Mouse (Mus musculus) brain, embryonic 14.5 days (tissue): ENCODE measurements at regions not wholly inside any gene's neighbourhood (a gene's known extent, or its start where the extent isn't known, plus 50 kb on each side); places are given as distances from the start of the nearest gene placed in this dataset.

Source experiments
- DNase-seq: peaks from one replicate; pipeline ENCODE4 v3.0.0-alpha.2; 2011; ENCODE audit warnings: low read depth
- CTCF ChIP-seq: fragments of 200-500 bp; IDR thresholded peaks from 2 replicates; pipeline ENCODE4 v1.5.1; 2012; ENCODE audit warnings: inconsistent platforms, mild to moderate bottlenecking, moderate library complexity, borderline replicate concordance; ENCODE audit not compliant: insufficient read depth, insufficient read length; ENCODE audit errors: extremely low read depth
- POLR2A ChIP-seq: fragments of 200-500 bp; IDR thresholded peaks from 2 replicates; pipeline ENCODE4 v1.6.1; 2012; ENCODE audit warnings: mild to moderate bottlenecking, inconsistent platforms, borderline replicate concordance; ENCODE audit not compliant: poor library complexity, insufficient read depth, insufficient read length, severe bottlenecking; ENCODE audit errors: extremely low read depth

DNA sequence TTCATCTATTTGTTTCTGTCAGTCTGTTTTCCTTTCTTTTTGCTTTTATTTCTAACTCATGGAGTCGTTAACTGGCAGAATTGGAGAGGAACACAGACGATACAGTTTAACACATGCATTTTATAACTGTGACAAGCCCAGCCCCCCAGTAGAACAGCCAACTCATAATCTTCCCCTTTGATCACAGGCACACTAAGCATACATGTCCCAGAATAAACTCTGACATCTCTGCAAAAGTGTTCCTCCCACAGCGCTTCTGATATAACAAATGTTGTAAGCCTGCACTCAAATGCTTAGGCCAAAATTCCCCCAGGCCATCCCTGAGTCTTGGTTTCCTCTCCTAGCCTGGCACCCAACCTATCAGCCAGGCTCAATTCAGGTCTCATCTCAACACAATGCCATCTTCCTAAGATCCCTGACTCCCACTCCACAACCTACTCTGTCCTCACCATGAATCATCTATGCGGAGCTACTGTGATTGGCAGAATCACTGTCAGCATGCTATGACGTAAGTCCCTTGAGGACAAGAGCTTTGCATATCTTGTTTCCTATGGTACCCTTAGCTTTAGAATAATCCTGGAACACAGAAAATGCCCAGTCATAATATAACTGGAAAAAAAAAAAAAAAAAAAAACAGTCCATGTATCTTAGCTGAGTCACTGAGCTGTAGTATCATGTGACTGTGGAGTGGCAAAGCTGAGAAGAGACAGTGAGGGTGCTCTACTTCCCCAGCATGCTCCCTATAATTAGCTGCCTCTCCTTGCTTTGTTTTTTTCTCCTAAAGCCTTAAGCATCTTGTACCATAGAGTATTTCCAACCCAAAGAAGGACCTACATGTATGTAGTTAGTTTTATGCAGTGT lies 146.7 kb downstream of the Plk2 start:
- TF ChIP-seq POLR2A (no peak), CTCF (no peak)
- DNase-seq: peak; percentile 20

DNA sequence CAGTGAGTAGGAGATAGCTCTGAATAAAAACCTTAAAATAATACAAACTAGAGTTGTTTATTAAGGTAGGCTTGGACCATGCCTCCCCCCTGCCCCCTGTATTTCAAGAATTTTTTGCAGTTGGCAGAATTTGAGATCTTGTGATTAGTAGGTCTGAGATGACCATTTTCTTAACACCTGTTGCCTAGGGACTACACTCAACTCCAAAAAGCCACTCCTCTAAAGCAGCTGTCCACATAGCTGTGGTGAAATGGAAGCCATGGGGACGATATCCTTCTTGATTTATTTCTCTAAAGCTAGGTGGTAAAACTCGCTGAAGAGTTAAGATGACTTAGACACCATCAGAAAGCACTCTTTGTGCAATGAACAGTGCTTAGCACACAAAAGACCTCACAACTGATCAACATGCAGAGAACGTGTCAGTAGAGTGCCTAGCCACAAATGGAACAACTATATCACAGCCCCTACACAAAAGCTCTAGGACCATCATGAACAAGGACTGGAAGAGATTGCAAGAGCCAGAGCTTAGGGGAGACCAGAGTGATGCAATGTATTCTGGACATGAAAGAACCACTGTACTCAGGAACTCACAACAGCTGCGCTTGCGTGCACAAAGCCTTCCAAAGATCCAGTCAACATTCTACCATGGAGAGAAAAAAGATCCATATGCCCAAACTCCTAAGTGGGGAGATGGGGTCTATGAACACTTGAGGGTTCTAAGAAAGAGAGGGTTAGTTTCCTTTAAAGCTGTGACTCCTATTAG lies 147.6 kb downstream of the Plk2 start:
- TF ChIP-seq CTCF (no peak), POLR2A (no peak)
- no peak for DNase-seq

DNA sequence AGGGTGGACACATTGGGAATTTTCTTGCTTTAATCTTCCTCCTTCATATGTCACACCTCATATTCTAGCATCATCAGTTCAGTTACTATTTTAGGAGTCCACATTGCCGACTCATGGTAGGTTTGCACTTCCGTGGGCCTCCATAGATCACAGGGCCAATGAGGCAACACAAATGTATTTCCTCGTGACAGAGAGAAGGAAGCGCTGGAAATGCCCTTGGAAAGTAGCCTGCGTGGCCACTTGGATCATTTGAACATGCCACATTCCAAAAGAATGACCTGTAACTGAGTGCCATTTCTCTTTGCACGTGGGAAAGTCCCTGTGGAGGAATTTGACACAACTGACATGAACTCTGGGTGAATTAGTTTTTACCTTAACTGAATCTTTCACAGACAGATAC lies 150.6 kb downstream of the Plk2 start:
- TF ChIP-seq POLR2A: no peak
- TF ChIP-seq CTCF: no peak
- no peak for DNase-seq

DNA sequence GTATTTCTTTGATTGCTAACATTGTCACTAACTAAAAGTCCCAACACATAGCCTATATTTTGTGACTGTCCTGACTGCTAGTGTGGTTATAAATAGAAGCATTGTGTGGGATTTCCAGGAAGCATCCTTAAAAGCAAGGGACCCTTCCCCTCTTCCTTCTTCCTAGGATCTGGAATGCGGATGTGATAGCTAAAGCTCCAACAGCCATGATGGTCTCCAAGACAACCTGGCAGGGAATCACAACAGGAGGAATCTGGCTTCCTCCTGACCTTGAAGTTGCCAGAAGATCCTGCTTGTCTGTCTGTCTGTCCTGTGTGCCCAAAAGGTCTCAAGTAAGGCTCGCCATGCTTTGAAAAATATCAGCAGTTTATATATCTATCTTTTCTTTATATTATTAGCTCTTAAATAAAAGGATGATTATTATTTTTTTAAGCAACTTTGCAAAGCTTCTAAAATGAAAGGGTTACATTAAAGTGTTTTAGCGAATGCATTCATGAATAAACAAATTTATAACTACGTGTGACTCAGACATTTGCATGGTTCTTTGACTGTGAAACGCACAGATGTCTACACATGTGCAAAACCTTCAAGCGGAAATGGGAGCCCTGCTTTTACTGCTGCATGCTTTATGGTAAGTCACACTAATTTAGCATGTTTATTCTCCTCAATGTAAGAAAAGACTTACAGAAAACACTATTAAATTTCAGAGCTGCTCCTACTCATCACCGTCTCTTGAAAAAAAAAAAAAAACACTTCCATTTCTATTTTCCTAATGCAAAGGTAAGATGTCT lies 160.9 kb downstream of the Plk2 start:
- TF ChIP-seq CTCF: no peak
- no peak for TF ChIP-seq POLR2A
- peak; percentile 42 for DNase-seq

DNA sequence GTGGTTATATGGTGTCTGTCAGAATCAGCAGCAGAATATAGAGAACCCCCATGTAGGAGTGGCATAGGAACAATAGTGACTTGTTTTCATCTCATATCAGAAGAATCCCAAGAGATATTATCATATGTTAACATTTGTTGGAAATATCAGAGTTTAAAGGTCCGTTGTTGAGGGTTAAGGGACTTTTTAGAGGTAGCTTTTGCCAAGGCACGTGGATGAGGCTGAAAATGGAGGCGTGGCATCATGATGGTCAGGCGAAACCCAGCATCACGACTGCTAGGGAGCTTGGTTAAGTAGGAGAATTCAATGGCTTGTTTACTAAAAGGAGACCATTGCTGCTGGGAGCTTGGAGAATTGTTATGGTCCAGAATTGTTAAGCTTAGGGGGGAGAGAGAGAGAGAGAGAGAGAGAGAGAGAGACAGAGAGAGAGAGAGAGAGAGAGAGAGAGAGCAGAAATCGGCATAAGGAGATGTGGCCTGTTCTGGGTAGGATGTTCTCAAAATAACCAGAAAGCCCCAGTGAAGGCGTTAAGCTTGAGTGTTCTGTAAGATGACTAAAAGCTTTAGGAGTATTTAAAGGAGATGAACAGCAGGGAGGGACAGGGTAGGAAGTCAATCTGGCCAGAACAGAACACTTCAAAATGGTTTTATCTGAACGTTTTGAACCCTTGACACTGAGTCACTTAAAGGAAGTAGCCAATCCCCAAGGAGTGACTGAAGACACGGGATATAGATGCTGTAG lies 161.7 kb downstream of the Plk2 start:
- TF ChIP-seq CTCF (no peak), POLR2A (no peak)
- DNase-seq: no peak

DNA sequence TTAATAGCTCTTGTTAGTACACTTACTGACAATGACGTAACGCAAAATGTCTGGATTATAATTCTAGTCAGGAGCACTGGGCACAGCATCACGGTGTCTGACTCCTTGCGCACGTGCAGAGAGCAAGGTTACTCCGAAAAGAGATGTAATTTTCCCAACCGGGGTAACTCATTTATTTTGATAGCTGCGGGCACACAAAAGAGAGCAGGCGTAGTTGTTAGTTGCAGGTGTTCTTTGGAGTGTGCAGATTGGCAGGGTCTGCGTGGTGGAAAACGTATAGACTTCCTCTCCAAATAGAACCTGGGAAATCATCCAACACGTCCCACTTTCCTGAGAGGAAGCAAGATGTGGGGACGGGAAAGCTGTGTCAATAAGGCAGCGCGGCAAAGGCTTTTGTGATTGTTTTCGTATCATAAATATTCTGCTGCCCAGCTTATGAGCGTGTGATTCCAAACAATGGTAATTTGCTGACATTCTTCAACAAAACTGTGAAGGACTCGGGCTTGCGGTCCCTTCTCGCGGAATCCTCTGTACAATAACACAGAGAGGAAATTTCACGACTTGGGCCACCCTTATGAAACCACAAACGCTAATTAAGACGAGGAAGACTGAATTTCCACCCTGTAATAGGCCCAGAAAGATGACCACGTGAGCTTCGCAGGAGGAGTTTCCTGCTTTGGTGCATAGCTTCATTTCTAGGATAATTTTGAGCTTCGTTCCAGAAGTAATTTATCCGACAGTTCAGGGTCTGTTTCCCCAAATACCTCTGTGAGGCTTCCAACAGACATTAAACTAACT lies 163.3 kb downstream of the Plk2 start:
- peak; percentile 82 for DNase-seq
- TF ChIP-seq CTCF: no peak
- no peak for TF ChIP-seq POLR2A

DNA sequence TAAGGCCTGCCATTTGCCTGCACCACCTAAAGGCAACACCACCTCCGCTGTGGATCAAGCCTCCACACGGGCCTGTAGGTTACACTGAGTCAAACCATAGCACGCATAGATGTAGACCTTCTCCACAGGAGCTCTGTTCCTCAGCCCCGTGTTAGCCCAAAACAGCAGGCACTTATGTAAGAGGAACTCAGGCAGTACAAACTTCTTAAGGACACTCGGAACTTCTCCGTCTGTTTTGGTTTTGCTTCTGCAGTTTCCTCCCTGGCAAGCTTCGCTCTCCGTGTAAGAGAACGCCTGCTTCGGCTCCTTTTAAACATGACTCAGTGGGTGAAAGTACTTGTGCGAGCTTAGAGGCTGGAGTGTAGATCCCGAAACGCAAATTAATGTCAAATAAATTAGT lies 165.7 kb downstream of the Plk2 start:
- TF ChIP-seq CTCF (no peak), POLR2A (no peak)
- DNase-seq: no peak

DNA sequence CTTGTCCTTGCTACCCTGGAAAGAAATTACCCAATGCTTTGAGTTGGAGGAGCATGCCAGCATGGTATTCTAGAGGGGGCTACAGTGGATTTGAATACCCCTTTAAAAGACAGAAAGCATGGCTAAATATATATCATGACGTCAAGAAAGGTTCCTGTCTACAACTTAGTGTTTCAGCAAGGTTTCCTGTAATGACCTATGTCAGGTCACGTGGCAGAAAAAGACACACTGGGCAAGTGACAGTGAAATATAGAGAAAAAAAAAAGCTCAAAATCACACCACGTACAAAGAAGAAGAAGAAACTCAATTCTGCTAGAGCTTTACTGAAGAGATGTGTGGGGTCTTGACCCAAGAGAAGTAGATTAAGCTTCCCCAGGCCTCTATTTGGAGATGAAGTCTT lies 167.7 kb downstream of the Plk2 start:
- no peak for DNase-seq
- TF ChIP-seq CTCF (no peak), POLR2A (no peak)

DNA sequence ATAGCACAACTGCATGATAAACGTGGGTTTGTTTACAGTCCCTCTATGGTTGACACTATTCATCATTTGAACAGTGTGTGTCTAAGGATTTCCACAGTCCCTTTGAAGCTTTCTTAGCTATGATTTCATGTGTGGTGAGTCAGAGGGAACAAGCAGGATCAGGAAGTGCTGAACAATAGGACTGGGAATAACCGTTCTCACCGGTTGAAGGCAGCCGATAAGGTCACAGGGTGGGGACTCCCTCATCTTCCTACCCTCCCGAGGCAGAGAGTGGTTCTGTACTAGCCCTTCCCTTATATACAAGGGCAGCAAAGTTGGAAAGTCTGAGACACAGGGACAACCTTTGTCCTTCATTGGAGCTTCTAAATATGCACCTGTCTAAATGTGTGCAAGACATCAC lies 168.1 kb downstream of the Plk2 start:
- DNase-seq: no peak
- no peak for TF ChIP-seq POLR2A

DNA sequence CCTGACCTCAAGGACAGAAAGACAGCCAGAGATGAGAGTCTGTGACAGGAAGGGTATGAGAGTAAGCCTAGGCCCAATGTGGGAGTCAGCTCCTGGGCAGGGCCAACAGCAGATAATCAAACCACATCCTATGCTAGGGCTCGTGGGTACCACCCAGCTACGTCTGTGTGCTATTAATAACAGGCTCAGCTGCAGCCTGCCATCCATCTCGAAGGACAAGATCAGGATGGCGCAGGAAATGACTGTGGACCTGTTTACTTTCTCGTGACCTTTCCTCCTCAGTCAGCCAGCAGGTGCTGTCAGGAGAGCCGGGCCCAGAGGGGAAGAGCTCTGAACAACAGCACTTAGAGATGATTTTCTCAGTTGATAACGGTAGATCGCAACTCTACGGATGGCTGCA lies 169.1 kb downstream of the Plk2 start:
- TF ChIP-seq CTCF (no peak), POLR2A (no peak)
- DNase-seq: no peak

DNA sequence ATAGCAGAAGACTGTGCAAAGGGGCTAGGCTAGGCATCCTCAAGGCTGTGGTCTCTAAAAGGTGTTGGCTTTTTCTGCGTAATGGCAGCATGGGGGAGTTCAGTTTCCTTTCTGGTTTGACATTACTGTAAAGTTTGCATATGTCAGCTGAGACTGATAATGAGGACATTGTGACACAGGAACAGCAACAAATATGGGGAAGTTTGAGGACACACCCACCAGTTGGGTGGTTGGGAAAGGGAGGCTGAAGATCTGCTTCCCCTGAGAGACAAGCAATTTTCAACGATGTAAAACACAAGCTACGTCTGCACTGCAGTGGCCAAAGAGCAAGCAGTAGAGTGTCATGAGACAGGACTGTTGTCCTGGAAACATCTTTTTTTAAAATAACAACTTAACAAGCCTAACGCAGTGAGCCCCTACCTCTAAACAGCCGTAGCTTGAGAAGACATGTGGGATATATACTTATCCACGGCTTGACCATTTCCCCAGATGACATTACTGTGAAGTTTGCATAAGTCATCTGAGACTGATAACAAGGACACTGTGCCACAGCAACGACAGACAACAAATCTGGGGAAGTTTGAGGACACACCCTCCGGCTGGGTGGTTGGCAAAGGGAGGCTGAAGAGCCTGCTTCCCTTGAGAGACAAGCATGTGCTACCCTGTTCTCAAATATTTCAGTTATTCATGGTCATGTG lies 173.8 kb downstream of the Plk2 start:
- DNase-seq: no peak
- TF ChIP-seq CTCF: no peak
- no peak for TF ChIP-seq POLR2A

DNA sequence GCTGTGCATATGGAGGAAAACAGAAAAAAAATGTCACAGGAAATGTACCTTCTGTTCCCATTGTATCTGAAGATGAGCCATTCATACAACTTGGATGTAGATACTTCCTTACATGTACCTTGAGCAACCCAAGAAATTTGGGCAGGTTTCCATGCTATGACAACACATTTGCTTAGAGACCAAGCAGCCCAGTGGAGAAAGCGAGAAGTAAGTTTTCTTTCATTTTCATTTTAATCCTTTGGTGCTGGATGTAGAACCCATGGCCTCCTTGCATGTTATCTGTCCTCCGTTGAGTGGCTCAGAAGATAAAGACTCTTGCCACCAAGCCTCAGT lies 174.3 kb downstream of the Plk2 start:
- DNase-seq: no peak
- TF ChIP-seq CTCF: no peak
- TF ChIP-seq POLR2A: no peak

DNA sequence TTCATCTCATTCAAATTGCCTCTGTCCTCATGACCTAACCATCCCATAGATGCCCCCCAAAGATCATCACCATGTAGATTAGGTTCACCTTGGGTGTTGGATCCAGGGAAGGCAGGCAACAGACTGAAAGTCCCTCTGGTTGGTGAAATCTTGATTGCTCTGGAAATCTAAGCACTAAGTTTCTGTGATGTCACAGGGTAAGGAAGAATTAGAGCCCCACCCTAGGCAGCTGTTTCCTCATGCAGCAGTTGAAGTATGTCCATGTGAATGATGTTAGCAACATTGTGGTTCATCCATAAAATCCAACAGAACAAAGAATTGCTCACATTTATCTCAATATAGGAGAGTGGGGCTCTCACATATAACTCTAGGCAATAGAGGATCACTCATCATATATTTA lies 175.5 kb downstream of the Plk2 start:
- TF ChIP-seq POLR2A: no peak
- no peak for TF ChIP-seq CTCF

More for the DNA sequence above, 175.5 kb downstream of the Plk2 start:
- no peak for DNase-seq
